Mouse (Mus musculus): ENCODE measurements at regions not wholly inside any gene's neighbourhood (a gene's known extent, or its start where the extent isn't known, plus 50 kb on each side); places are given as distances from the start of the nearest gene placed in this dataset.

- DNase-seq (ENCODE audit: low spot score) = no peak
Observed at GRCm38 (mm10) chr7:71648314-71648713, 297.0 kb upstream of the Gm10295 start.

- no peak for DNase-seq (ENCODE audit: low spot score)
Observed at GRCm38 (mm10) chr7:71646944-71647343, 295.7 kb upstream of the Gm10295 start.

- DNase-seq (ENCODE audit: low spot score) = no peak
Observed at GRCm38 (mm10) chr7:71623048-71623447, 271.8 kb upstream of the Gm10295 start.

GRCm38 (mm10) chr7:71603159-71603558, 251.9 kb upstream of the Gm10295 start:
- no peak for DNase-seq (ENCODE audit: low spot score)

GRCm38 (mm10) chr7:71596780-71597179, 245.5 kb upstream of the Gm10295 start:
- no peak for DNase-seq (ENCODE audit: low spot score)

DNA sequence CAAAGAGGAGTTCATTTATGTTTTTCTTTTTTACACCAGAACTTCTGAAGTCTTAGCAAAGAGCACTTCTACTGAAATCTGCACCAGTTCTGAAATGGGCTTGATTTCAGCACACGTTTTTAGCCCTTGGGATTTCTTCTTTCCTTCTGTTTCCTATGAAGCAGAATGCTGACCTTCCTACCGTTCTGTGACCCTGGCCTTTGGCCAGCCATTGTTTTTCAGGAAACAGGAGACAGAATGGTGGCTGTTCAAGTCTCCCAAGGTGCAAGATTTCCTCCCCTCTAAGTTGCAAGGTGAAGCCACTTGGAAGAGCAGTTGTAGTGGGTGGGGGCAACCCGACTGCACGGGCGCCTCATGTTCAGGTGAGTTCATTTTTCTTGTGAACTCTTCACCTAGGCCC, 236.3 kb upstream of the Gm10295 start:
- DNase-seq (ENCODE audit: low spot score) = no peak

- DNase-seq (ENCODE audit: low spot score) = no peak
Observed at GRCm38 (mm10) chr7:71583443-71584055, 232.3 kb upstream of the Gm10295 start.

GRCm38 (mm10) chr7:71581746-71582145, 230.5 kb upstream of the Gm10295 start:
- peak; percentile 23 for DNase-seq (ENCODE audit: low spot score)

GRCm38 (mm10) chr7:71560296-71560936, 209.1 kb upstream of the Gm10295 start:
- no peak for DNase-seq (ENCODE audit: low spot score)

DNA sequence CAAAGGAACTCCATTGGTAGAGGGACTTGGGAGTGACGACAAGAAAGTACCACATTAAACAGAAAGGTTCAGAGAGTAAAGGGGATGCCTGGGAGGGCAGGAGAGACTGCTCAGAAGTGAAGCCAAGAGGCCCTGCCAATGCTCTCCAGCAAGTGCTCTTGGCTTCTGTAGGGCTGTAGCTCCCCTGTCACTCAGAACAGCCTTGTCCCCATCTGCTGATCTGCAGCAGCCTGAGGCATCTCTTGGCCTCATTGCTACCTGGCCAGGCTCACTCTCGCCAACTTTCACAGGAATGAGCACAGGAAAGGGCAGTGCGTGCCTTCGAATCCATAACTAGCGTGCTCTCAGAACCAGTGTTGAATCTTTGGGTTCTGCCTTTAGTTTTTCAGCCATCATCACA, 205.2 kb upstream of the Gm10295 start:
- DNase-seq (ENCODE audit: low spot score) = no peak

- DNase-seq (ENCODE audit: low spot score) = no peak
Observed at GRCm38 (mm10) chr7:71555476-71555875, 204.2 kb upstream of the Gm10295 start.

- no peak for DNase-seq (ENCODE audit: low spot score)
Observed at GRCm38 (mm10) chr7:71546606-71547213, 195.4 kb upstream of the Gm10295 start.

GRCm38 (mm10) chr7:71541467-71541866, 190.2 kb upstream of the Gm10295 start:
- DNase-seq (ENCODE audit: low spot score) = no peak

- DNase-seq (ENCODE audit: low spot score) = no peak
Observed at GRCm38 (mm10) chr7:71533109-71533508, 181.8 kb upstream of the Gm10295 start.

GRCm38 (mm10) chr7:71531496-71531895, 180.2 kb upstream of the Gm10295 start:
- DNase-seq (ENCODE audit: low spot score) = no peak

DNA sequence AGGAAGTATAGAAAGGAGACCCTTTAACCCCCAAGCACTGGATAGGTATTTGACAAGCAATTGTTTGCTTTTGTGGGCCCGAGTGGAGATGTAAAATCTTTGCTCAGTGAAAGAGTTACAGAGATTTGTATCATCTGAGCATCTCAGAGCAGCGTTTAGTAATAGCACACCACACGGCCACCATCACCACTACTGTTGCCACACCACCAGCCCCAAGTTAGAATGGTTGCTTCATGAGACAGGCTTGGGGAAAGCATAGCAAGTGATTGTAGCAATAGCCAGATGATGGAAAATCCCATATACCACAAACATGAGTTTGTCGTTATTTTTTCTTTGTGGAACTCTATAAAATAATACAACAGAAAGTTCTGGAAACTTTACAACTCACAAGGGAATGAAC, 179.6 kb upstream of the Gm10295 start:
- no peak for DNase-seq (ENCODE audit: low spot score)

DNA sequence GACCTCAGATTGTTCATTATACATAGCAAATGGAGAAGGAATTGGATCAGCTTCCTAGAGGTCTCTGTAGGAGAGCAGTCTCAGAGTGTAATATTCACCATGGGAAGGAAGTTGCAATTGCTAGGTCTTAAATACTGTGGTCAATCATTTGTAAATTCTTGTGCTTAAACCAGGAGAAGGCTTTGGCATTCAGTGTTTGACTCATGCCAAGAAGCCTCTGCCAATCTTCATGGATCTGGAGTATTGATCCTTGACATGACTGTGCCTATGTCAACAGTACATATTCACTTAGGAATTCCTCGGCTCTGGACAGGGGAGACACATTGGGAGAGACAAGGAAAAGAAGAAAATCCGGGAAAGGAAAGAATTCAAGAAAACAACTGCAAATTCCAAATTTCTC, 174.9 kb upstream of the Gm10295 start:
- DNase-seq (ENCODE audit: low spot score) = no peak

GRCm38 (mm10) chr7:71524577-71525126, 173.4 kb upstream of the Gm10295 start:
- DNase-seq (ENCODE audit: low spot score) = no peak

- no peak for DNase-seq (ENCODE audit: low spot score)
Observed at GRCm38 (mm10) chr7:71524119-71524518, 172.8 kb upstream of the Gm10295 start.

DNA sequence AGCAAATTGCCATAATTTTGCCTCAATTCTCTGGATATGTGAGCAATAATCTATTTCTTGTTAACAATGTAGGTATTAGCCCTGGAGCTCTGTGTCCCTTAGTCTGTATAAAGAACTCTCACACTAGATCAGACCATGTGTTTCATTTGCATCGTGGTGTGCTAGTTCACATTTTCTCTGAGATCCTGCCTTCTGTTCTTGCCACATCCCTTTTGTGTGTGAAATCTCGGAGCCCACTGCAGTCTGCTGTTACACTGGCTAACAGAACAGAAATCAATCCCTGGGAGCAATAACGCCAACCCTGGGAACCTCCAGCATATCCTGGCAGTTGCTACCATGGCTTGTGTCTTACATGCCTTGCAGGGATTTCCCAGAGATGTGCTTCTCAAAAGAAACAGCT, 156.1 kb upstream of the Gm10295 start:
- DNase-seq (ENCODE audit: low spot score) = no peak

DNA sequence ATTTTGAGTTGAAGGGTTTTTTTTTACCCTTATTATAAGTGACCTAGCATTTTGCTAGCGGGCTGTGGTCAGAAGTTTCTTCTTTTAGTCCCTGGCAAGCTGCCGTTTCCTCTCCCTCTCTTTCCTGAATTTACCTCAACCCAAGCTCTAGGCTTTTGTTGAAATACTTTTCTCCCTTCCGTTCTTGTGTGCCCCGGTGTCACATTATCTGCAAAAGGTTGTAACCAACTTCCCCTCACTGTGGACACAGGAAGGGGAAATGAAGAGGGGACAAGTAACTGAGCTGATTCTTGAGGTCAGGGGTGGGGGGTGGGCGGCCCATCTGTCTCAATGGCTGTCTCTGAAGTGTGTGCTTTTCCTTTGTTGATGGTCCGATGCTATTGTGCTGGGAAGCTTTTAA, 149.4 kb upstream of the Gm10295 start:
- no peak for DNase-seq (ENCODE audit: low spot score)

GRCm38 (mm10) chr7:71498123-71498522, 146.8 kb upstream of the Gm10295 start:
- DNase-seq (ENCODE audit: low spot score) = no peak

DNA sequence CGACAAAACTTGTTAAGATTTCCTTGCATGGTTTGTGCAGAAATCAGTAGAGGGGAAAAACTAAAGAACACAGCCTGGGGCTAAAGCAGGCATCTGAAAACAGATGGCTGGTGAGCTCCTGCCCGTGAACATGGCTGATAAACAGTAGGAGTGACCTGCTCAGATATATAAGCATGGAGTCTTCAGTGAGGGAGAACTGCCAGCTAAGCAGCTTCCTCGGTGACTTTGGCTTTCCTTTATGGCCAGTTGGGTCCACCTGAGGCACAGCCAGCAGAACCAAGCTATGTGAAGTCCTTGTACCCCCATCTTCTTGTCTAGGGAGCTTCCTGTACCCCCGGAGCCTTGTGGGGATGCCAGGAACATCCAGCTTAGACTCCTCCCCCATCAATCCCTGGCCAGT, 139.8 kb upstream of the Gm10295 start:
- no peak for DNase-seq (ENCODE audit: low spot score)

All from ovary, postnatal 10 days (tissue).